In genomic region chr2:95140116-95140515, GRCm38 (mm10) we compare ENCODE assay signal across 28 mouse cellular contexts.
A peak's percentile ranks its signal among the peaks of the same experiment; 100 is the strongest.
DNase-seq lines count a peak whose midpoint lies in the region; ATAC-seq lines count a peak whose summit lies in the region.
"Had no signal": no experiment of that assay in that cellular context is flagged by ENCODE, and none has a peak within 500 bp of the region (broad histone marks: within the 10 kb centered on the region; RNA-seq: fewer than 3 reads in every experiment).

No protein-coding gene starts in this region.

- no peak overlapping the region for H3K4me3 ChIP-seq in forebrain, embryonic 15.5 days
- H3K4me3 ChIP-seq in forebrain, embryonic 11.5 days (ENCODE audit: low read depth, low read length) = no peak overlapping the region
- H3K4me3 ChIP-seq: embryonic facial prominence, embryonic 12.5 days; heart, adult 2 months; heart, embryonic 13.5 days; limb, embryonic 10.5 days; limb, embryonic 15.5 days; midbrain, embryonic 15.5 days; myocyte; neural tube, embryonic 13.5 days had no signal

- H3K4me2 ChIP-seq in forebrain, embryonic 15.5 days (replicated peaks) = no peak overlapping the region
- H3K4me2 ChIP-seq in forebrain, embryonic 11.5 days (ENCODE audit: low read depth, low read length, severe bottlenecking) = no peak overlapping the region
- H3K4me2 ChIP-seq: embryonic facial prominence, embryonic 12.5 days; heart, embryonic 13.5 days; limb, embryonic 15.5 days; midbrain, embryonic 15.5 days; neural tube, embryonic 13.5 days had no signal

- DNase-seq in forebrain, embryonic 11.5 days (ENCODE audit: low spot score) = no peak
- peak; percentile 82 for DNase-seq in brain, adult 2 months (ENCODE audit: low read depth, low spot score)
- DNase-seq in cerebellum, adult 18-20 months = peak; percentile 63 to 65
- DNase-seq in cerebellum, postnatal 10 days = peak; percentile 89 to 92
- DNase-seq in lung, postnatal 25 days (ENCODE audit: low spot score) = no peak
- DNase-seq in liver = no peak
- no peak for DNase-seq in natural killer cell, adult 2 months (ENCODE audit: low spot score in 2 of 2)
- DNase-seq: adrenal gland, adult 2 months; adrenal gland, postnatal 36 days; embryo, embryonic 11 days; heart, adult 2 months; heart, postnatal 10 days; kidney, adult 18-20 months; kidney, postnatal 4 days; lung, adult 2 months; lung, postnatal 10 days had no signal

- no peak overlapping the region for H3K9ac ChIP-seq in forebrain, embryonic 15.5 days (replicated peaks)
- H3K9ac ChIP-seq in forebrain, embryonic 11.5 days (ENCODE audit: low read length) = no peak overlapping the region
- H3K9ac ChIP-seq: embryonic facial prominence, embryonic 12.5 days; heart, embryonic 13.5 days; limb, embryonic 15.5 days; liver, embryonic 14.5 days; midbrain, embryonic 15.5 days; neural tube, embryonic 13.5 days had no signal

- H3K36me3 ChIP-seq in forebrain, embryonic 15.5 days = no peaks in the 10 kb centered on the region
- H3K36me3 ChIP-seq in forebrain, embryonic 11.5 days (ENCODE audit: control insufficient read depth, insufficient read depth, low read length) = no peaks in the 10 kb centered on the region
- H3K36me3 ChIP-seq: embryonic facial prominence, embryonic 12.5 days; heart, embryonic 13.5 days; limb, embryonic 10.5 days; limb, embryonic 15.5 days; midbrain, embryonic 15.5 days; neural tube, embryonic 13.5 days had no signal

- H3K27me3 ChIP-seq in forebrain, embryonic 15.5 days = no peaks in the 10 kb centered on the region
- no peaks in the 10 kb centered on the region for H3K27me3 ChIP-seq in forebrain, embryonic 11.5 days (ENCODE audit: control insufficient read depth, insufficient read depth, low read length)
- H3K27me3 ChIP-seq: CH12.LX; embryonic facial prominence, embryonic 12.5 days; heart, embryonic 13.5 days; limb, embryonic 15.5 days; midbrain, embryonic 15.5 days; neural tube, embryonic 13.5 days had no signal

- peak; percentile 44; the same call in 1 of the 2 replicates for ATAC-seq in forebrain, embryonic 15.5 days (replicated peaks)
- ATAC-seq in forebrain, embryonic 11.5 days (replicated peaks; ENCODE audit: low FRiP score) = no peak
- ATAC-seq: activated CD4-positive, CD25-positive, alpha-beta regulatory T cell, adult 4 months; hindbrain, embryonic 16.5 days; midbrain, embryonic 15.5 days had no signal

- H3K9me3 ChIP-seq in forebrain, embryonic 15.5 days = no peaks in the 10 kb centered on the region
- H3K9me3 ChIP-seq in forebrain, embryonic 11.5 days (ENCODE audit: control insufficient read depth, low read length) = no peaks in the 10 kb centered on the region
- H3K9me3 ChIP-seq: embryonic facial prominence, embryonic 12.5 days; heart, embryonic 13.5 days; limb, embryonic 10.5 days; limb, embryonic 15.5 days; midbrain, embryonic 15.5 days; neural tube, embryonic 13.5 days had no signal

- WGBS in forebrain, embryonic 15.5 days = 43% methylated on average over 1 of the region's 1 CpGs
- WGBS in forebrain, embryonic 11.5 days = 38% methylated on average over 1 of the region's 1 CpGs

- H3K4me1 ChIP-seq in forebrain, embryonic 15.5 days = 0 out of 2 replicates have a peak, but pooled peaks cover 11% of the 10 kb centered on the region
- no peaks in the 10 kb centered on the region for H3K4me1 ChIP-seq in forebrain, embryonic 11.5 days (replicated peaks; ENCODE audit: control insufficient read depth, insufficient read depth, low read length)
- H3K4me1 ChIP-seq: embryonic facial prominence, embryonic 12.5 days; heart, embryonic 13.5 days; limb, embryonic 10.5 days; limb, embryonic 15.5 days; midbrain, embryonic 15.5 days had no signal

- H3K27ac ChIP-seq in forebrain, embryonic 15.5 days (replicated peaks) = no peak overlapping the region
- H3K27ac ChIP-seq in forebrain, embryonic 11.5 days (ENCODE audit: low read depth, low read length) = no peak overlapping the region
- H3K27ac ChIP-seq: embryonic facial prominence, embryonic 12.5 days; heart, adult 2 months; heart, embryonic 13.5 days; limb, embryonic 10.5 days; limb, embryonic 15.5 days; liver, embryonic 14.5 days; midbrain, embryonic 15.5 days; neural tube, embryonic 13.5 days had no signal

Comparison
In these comparisons a context has a peak if more than half of its experiments do, and no peak if none do; other contexts are left out.
1. DNase-seq: peak in brain, adult 2 months (single experiment), cerebellum, adult 18-20 months (2 of 2) and cerebellum, postnatal 10 days (2 of 2); none in forebrain, embryonic 11.5 days (single experiment), lung, postnatal 25 days (single experiment), liver (single experiment) and natural killer cell, adult 2 months (0 of 2).